Mouse (Mus musculus) induced T-regulatory cell, adult 2 months (primary cell): ENCODE measurements around the gene Arfrp1.
A peak's percentile ranks its signal among the peaks of the same experiment; 100 is the strongest.

Source experiments
- DNase-seq: peaks from one replicate; pipeline ENCODE4 v3.0.0-alpha.2; 2012; ENCODE audit warnings: low read depth

The Arfrp1 gene

GRCm38 (mm10) chr2:181377230-181377629 lies 12.0 kb upstream of the Arfrp1 start:
- peak; percentile 77 for DNase-seq

GRCm38 (mm10) chr2:181375787-181376186 lies 10.6 kb upstream of the Arfrp1 start:
- DNase-seq: peak; percentile 88

DNA sequence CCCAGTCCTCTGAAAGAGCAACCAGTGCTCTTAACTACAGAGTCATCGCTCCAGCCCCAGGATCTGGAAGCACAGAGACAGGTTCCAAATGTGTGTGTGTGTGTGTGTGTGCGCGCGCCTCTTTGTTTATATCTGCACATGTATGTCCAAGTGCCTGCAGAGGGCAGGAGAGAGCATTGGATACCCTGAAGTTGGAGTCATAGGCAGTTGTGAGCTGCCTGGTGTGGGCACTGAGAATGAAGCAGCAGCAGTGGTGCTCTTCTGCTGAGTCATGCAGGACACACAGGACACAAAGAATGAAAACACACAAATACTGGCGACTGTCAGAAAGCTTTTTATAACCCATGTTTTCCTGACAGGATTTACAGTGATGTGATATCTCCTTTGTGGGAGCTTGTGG lies 4.8 kb upstream of the Arfrp1 start:
- peak; percentile 26 for DNase-seq

GRCm38 (mm10) chr2:181365655-181366075 lies 461 bp upstream of the Arfrp1 start:
- no peak for DNase-seq

DNA sequence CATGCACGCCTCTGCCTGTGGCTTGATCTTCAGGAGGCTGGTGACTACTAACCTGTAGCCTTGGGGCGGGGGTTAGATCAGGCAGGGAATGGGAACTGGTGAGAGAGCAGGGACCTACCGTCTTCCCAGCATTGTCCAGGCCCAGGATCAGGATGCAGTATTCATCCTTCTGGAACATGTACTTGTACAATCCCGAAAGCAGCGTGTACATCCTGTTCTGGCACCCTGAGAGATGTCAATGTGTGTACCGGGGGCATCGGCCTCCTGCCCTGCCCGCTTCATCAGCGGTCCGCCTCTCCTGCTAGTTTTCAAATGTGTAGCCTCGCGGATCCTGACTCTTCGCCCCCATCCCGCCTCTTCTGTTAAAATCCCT lies 731 bp downstream of the Arfrp1 start:
- DNase-seq: no peak

DNA sequence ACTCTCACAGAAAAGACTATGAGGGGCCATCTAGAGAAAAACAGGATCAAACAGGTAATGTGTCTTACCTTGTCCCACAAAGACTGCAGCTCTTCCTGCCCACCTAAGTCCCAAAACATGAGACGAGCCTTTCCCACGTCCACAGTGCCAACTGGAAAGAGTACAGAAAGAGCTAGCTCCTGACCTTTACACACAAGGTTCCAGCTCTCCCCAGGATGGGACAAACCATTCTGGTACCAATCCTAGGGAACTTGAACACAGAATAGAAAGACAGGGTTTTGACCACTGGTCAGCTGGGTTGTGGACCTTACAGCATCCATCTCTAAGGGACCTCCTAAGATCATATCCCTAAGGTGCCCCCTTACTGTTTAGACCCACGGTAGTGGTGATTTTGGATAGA lies 1.3 kb downstream of the Arfrp1 start:
- DNase-seq: no peak

- no peak for DNase-seq
Observed at GRCm38 (mm10) chr2:181356780-181357179, 8.4 kb downstream of the Arfrp1 start.

DNA sequence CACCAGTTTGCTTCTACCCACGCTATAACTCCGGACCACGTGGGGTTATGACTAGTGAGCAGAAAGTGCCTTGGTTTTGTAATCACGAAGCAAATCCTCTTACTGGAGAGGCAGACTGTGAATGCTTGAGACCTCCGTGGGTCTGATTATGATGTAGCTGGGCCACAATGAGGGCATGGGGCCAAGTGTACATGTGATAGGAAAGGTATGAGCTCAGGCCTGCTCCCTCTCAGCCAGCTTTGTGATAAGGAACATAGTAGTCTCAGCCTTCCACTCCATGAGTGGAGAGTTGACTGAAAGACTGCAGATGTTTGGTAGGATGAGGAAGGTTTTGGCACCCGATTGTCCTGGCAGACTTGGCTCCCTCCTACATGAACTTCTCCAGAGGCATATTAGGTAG lies 22.4 kb downstream of the Arfrp1 start:
- DNase-seq: no peak

DNA sequence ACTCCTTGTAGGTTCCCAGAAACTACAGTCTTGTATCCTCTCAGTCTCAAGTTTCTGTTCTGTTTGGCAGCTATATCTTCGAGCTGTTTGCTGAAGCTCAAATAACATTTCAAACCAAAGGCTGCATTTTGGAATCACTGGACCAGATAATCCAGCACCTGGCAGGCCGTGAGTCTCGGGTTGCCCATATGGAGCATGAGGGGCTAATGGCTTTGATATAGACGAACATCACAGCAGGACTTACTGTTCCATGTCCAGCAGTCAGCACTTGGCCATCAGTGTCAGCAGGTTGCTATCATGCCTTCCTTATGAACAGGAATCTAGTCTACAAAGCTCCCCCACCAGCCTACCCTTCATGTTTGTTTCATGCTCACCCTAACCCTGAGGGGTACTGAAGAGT lies 24.8 kb downstream of the Arfrp1 start:
- no peak for DNase-seq

GRCm38 (mm10) chr2:181334023-181334422 lies 31.2 kb downstream of the Arfrp1 start:
- peak; percentile 84 for DNase-seq

DNA sequence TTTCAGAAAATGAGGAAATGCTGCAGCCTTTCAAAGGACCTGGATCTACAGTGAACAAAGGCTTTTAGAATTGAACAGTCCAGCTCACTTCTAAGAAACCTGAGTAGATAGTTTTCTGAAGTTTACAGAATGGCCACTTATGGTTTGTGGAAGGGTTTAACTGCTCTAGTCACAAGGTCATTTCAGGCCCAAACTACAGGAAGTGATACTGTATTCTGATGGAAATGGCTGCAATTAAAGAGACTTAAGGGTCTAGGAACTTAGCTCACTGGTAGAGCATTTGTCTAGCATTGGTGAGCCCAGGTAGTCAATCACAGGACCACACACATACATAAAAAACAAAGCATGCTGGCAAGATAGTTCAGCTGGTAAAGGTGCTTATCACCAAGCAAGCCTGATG lies 32.7 kb downstream of the Arfrp1 start:
- DNase-seq: no peak

DNA sequence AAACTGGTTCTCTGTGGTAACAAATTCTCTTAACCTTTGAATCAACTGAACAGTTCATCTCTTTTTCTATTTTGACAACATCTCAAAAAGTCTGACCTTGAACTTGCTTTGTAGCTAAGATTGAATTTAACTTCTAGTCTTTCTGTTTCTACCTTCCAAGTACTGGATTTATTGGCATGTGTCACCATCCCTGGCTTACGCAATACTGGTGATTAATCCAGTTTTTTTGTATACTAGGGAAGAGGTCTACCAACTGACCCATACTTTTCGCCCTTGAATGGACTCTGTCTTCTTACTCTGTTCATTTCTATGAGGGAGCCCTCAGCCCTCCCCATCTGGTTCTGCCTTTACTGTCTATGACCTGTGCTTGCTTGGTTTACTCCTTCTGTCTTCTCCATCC lies 39.1 kb downstream of the Arfrp1 start:
- DNase-seq: no peak

DNA sequence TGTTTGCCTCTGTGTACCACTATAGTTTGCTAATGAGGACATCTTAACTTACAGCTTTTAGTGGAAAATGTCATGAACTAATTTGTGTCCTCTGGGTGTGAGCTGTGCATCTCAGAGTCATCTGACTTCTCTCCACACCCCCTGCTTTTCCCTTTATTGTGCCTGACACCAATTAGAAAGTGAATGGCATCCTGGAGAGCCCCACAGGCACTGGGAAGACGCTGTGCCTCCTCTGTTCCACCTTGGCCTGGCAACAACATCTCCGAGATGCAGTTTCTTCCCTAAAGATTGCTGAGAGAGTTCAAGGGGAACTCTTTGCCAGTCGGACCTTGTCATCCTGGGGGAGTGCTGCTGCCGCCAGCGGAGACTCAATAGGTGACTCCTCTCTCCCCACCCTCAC lies 43.1 kb downstream of the Arfrp1 start:
- no peak for DNase-seq

DNA sequence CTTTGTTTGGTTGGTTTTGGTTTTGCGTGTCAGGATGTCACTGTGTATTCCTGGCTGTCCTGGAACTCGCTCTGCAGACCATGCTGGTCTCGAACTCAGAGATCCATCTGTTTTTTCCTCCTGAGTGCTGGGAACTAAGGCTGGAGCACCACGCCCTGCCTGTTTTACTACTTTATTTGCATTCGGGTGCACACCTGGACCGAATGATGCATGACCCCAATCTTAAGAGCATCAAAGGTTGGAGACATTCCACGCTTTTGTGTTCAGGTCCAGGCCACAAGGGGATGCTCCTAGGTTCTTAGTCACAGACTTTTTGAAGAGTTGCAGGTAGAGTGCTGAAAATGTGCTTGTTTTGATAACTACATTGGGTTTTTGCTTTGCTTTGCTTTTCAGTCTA lies 45.1 kb downstream of the Arfrp1 start:
- no peak for DNase-seq

GRCm38 (mm10) chr2:181319248-181320102 lies 45.7 kb downstream of the Arfrp1 start, which contains the start of gene Rtel1:
TSS of gene Rtel1 (plus strand) at chr2:181319739.
- DNase-seq: peak; percentile 93

DNA sequence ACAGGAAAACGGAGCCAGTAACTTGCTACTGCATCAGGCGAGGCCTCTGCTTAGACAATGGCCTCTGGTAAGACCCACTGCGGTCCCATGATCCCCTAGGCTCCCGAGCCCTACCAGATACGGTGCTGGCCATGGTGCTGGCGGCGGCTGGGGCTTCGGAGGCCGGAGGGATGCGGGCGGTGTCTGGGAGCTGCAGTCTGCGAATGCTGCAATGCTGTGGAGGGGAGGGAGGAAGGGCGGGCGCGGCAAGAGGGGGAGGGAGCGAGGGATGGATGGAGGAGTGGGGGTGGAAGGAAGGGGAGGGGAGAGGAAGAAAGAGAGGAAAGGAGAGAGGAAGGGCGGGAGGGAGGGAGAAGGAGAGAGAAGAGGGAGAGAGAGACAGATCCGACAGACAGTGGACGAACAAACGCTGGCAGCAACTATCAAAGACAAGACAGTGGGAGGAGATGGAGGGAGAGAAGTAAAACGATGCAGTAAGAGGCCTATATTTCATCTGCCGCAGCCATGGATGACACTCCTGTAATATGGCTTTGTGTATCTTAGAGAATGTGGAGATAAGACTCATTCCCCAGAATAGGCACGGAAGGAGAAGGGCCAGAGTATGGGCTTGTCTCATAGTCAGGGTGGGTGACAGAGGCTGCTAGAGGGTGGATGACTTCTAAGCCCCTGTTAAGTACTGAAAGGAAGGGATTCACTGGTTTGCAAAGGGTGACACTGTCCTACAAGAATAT lies 51.0 kb downstream of the Arfrp1 start, which contains the start of gene Stmn3:
Stmn3 (minus strand) TSS at position 421 of the 731 bp plus-strand sequence.
- peak; percentile 20 for DNase-seq

- no peak for DNase-seq
Observed at GRCm38 (mm10) chr2:181313344-181314079, 51.7 kb downstream of the Arfrp1 start.

- DNase-seq: no peak
Observed at GRCm38 (mm10) chr2:181313006-181313343, 52.2 kb downstream of the Arfrp1 start.

DNA sequence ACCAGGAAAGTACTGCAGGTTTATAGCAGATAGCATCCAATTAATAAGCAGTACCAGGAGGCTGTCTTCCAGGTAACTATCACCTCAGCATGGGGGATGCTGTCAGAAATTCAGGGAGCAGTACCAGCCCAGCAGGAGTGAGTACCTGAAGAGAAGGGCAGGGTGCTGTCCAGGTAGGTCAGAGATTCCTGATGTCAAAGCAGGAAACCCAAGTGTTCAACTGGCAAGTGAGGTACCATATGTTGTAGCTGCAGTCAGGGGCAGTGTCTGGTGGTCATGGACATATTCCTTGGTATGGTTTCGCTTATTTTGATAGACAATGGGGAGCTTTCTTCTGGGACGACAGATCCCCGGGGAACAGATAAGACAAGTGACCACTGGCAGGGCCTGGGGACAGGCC lies 52.8 kb downstream of the Arfrp1 start:
- no peak for DNase-seq
